Mouse (Mus musculus) regulatory T cell (primary cell): ENCODE measurements around the gene Btbd17.

ENCODE experiments used
- in situ Hi-C: fragments of 300-600 bp; cut with MboI, MseI; formaldehyde crosslinking; loops from one replicate; pipeline ENCODE4 v1.15.1; 2025; ENCODE audit warnings: high pct_unique_total_duplicates

The Btbd17 gene

DNA sequence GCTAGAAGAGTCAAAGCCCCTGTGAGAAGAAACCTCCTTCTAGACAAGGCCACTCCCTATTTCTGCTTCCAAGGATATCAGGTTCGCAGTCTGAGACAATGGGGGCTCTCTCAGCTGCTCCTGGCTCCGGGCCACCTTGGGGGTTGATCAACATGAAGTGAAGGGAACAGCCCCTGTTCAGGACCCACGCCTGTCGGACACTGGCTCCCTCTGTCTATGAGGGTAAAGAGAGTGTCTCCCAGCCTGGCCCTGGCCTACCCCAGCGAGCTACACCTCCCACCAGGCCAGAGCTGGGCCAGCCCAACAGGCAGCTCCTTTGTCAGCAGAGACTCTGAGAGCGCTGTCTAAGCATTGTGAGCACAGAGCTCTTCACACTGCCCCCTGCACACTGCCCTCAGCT lies 25.8 kb downstream of the Btbd17 start:
- in situ Hi-C loops, result no loop called here

- in situ Hi-C loops, result no loop called here
These were observed 30.6 kb downstream of the Btbd17 start, which contains the start of gene Kif19a for GRCm38 (mm10) chr11:114764820-114765818. Gene Kif19a, plus strand, starts transcription at chr11:114765388.

DNA sequence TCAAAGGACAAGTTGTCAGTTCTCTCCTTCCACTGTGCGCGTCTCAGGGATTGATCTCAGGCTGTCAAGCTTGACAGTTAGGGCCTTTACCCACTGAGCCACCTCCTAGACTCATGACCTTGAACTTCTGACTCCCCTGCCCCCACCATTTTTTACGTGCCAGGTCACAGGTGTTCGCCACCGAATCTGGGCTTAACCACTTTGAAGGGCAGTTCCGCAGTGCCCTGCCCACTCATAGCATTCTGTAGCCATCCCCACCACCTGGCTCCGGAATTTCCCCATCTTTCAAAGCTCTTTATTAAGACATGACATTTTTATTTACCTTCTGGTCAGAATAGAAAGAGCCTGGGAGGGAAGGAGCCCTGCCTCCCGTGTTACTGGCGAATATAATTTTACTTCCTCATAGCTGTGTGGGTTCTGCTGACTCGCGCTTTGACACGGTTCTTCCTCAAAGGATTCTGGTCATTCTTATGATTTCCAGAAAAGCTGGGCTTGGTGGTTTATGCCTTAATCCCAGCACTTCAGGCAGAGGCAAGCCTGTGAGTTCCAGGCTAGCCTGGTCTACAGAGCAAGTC lies 48.1 kb downstream of the Btbd17 start:
- in situ Hi-C loops, result loop anchor here (5.0 kb wide), 1 partner anchor 40 kb away; no protein-coding TSS in a partner anchor

GRCm38 (mm10) chr11:114745134-114745533 lies 50.6 kb downstream of the Btbd17 start:
- in situ Hi-C loops, result loop anchor here (5.0 kb wide), 1 partner anchor 42 kb away; no protein-coding TSS in a partner anchor

DNA sequence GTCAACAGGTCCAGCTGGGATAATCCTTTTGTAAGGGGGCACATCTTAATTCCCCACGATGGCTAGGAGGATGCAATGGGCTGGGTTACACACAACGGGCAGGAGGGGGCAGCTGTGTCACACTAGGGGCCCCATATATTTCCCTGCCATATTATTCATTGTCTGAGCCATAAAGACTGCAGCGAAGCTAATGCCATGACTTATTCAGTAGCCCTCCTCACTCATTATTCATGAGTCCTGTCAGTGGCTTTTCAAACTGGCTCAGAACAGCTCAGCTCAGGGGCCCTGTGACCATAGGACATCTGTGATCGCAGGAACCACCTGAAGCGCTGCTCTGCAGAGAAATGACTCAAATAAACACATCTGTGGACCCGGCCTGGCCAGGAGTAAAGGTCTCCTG lies 54.3 kb downstream of the Btbd17 start:
- in situ Hi-C loops, result no loop called here
